ENCODE assay signal across 18 mouse cellular contexts in the genomic region with DNA sequence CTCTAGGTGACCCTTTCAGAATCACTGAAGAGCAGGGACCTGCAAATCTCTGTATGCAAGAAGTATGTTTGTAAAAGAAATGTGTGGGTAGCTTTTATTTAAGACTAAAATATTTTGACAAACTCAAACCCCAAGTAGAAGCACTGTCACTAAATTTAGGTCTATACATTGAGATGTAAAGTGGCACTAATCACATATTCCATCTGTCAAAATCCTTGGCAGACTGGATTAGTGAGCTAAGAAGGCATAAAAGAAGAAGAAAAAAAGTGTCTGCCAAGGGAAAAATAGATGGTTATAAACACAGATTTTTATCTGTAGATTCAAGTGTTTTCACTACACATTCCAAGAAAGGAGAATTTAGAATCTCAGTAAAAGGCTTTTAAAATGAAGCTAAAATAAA.
DNase-seq lines count a peak whose midpoint lies in the region; ATAC-seq and TF ChIP-seq lines count a peak whose summit lies in the region.
"Had no signal": no experiment of that assay in that cellular context is flagged by ENCODE, and none has a peak within 500 bp of the region (broad histone marks: within the 10 kb centered on the region; RNA-seq: fewer than 3 reads in every experiment).

No protein-coding gene starts in this region.

- no peak overlapping the region for H3K4me3 ChIP-seq in forebrain, embryonic 16.5 days (replicated peaks; ENCODE audit: low read length)
- no peak overlapping the region for H3K4me3 ChIP-seq in forebrain, embryonic 11.5 days (ENCODE audit: low read depth, low read length)
- no peak overlapping the region for H3K4me3 ChIP-seq in liver, embryonic 12.5 days
- H3K4me3 ChIP-seq: embryonic facial prominence, embryonic 10.5 days; embryonic facial prominence, embryonic 12.5 days; forebrain, embryonic 15.5 days had no signal

- no peak overlapping the region for H3K9ac ChIP-seq in forebrain, embryonic 16.5 days (replicated peaks; ENCODE audit: low read depth, low read length)
- H3K9ac ChIP-seq in forebrain, embryonic 11.5 days (ENCODE audit: low read length): no peak overlapping the region
- H3K9ac ChIP-seq in liver, embryonic 12.5 days: no peak overlapping the region
- H3K9ac ChIP-seq: embryonic facial prominence, embryonic 12.5 days; forebrain, embryonic 15.5 days had no signal

- DNase-seq in forebrain, embryonic 11.5 days (ENCODE audit: low spot score): no peak
- DNase-seq in frontal cortex, postnatal 36 days (ENCODE audit: low spot score in 2 of 2): no peak
- peak; percentile 76 for DNase-seq in brain, embryonic 14.5 days (ENCODE audit: low read depth)
- DNase-seq in left cerebral cortex, adult 18-20 months (ENCODE audit: low spot score in 2 of 2): no peak
- DNase-seq: adrenal gland, adult 2 months; adrenal gland, postnatal 10 days; adrenal gland, postnatal 25 days; cerebellum, adult 11-12 months; cerebellum, adult 2 months; cerebellum, adult 9-10 months; cerebellum, postnatal 10 days; cerebellum, postnatal 25 days had no signal

- no peaks in the 10 kb centered on the region for H3K4me1 ChIP-seq in forebrain, embryonic 16.5 days (replicated peaks; ENCODE audit: control insufficient read depth, insufficient read depth, low read length)
- H3K4me1 ChIP-seq in forebrain, embryonic 11.5 days (replicated peaks; ENCODE audit: control insufficient read depth, insufficient read depth, low read length): no peaks in the 10 kb centered on the region
- no peaks in the 10 kb centered on the region for H3K4me1 ChIP-seq in liver, embryonic 12.5 days
- H3K4me1 ChIP-seq: embryonic facial prominence, embryonic 10.5 days; embryonic facial prominence, embryonic 12.5 days had no signal

- H3K4me2 ChIP-seq in forebrain, embryonic 16.5 days (ENCODE audit: low read length): no peak overlapping the region
- no peak overlapping the region for H3K4me2 ChIP-seq in forebrain, embryonic 11.5 days (ENCODE audit: low read depth, low read length, severe bottlenecking)
- no peak overlapping the region for H3K4me2 ChIP-seq in liver, embryonic 12.5 days
- H3K4me2 ChIP-seq: embryonic facial prominence, embryonic 12.5 days; forebrain, embryonic 15.5 days had no signal

- no peak for TF ChIP-seq CTCF in brain, embryonic 14.5 days (IDR thresholded peaks at IDR 0.05; ENCODE audit: borderline replicate concordance, extremely low read depth, insufficient read depth, insufficient read length)

- no peak overlapping the region for H3K27ac ChIP-seq in forebrain, embryonic 16.5 days (ENCODE audit: low read length)
- H3K27ac ChIP-seq in forebrain, embryonic 11.5 days (ENCODE audit: low read depth, low read length): no peak overlapping the region
- no peak overlapping the region for H3K27ac ChIP-seq in liver, embryonic 12.5 days
- H3K27ac ChIP-seq: embryonic facial prominence, embryonic 10.5 days; embryonic facial prominence, embryonic 12.5 days; forebrain, embryonic 15.5 days had no signal

- H3K36me3 ChIP-seq in forebrain, embryonic 16.5 days (ENCODE audit: control insufficient read depth, insufficient read depth): no peaks in the 10 kb centered on the region
- no peaks in the 10 kb centered on the region for H3K36me3 ChIP-seq in forebrain, embryonic 11.5 days (ENCODE audit: control insufficient read depth, insufficient read depth, low read length)
- no peaks in the 10 kb centered on the region for H3K36me3 ChIP-seq in liver, embryonic 12.5 days
- H3K36me3 ChIP-seq: embryonic facial prominence, embryonic 10.5 days; embryonic facial prominence, embryonic 12.5 days; forebrain, embryonic 15.5 days had no signal

- no peaks in the 10 kb centered on the region for H3K27me3 ChIP-seq in forebrain, embryonic 16.5 days (replicated peaks; ENCODE audit: control insufficient read depth, insufficient read depth, low read length)
- no peaks in the 10 kb centered on the region for H3K27me3 ChIP-seq in forebrain, embryonic 11.5 days (ENCODE audit: control insufficient read depth, insufficient read depth, low read length)
- H3K27me3 ChIP-seq in liver, embryonic 12.5 days (replicated peaks): no peaks in the 10 kb centered on the region
- H3K27me3 ChIP-seq: embryonic facial prominence, embryonic 12.5 days; forebrain, embryonic 15.5 days had no signal

- ATAC-seq in forebrain, embryonic 16.5 days: 0 out of 2 replicates have a peak, but pooled peaks have one; percentile 54
- ATAC-seq in forebrain, embryonic 11.5 days (replicated peaks; ENCODE audit: low FRiP score): no peak
- peak; percentile 80 for ATAC-seq in frontal cortex, adult (ENCODE audit: low TSS enrichment)
- no peak for ATAC-seq in liver, embryonic 12.5 days
- ATAC-seq: forebrain, embryonic 15.5 days had no signal

- no peak for TF ChIP-seq POLR2A in brain, embryonic 14.5 days (IDR thresholded peaks at IDR 0.05; ENCODE audit: borderline replicate concordance, extremely low read depth, insufficient read depth, insufficient read length, poor library complexity, severe bottlenecking)

- H3K9me3 ChIP-seq in forebrain, embryonic 16.5 days (ENCODE audit: control insufficient read depth, low read length): no peaks in the 10 kb centered on the region
- no peaks in the 10 kb centered on the region for H3K9me3 ChIP-seq in forebrain, embryonic 11.5 days (ENCODE audit: control insufficient read depth, low read length)
- H3K9me3 ChIP-seq in liver, embryonic 12.5 days (replicated peaks): no peaks in the 10 kb centered on the region
- H3K9me3 ChIP-seq: embryonic facial prominence, embryonic 10.5 days; embryonic facial prominence, embryonic 12.5 days; forebrain, embryonic 15.5 days had no signal

Comparison
In these comparisons a context has a peak if more than half of its experiments do, and no peak if none do; other contexts are left out.
1. ATAC-seq: peak in forebrain, embryonic 16.5 days (single experiment) and frontal cortex, adult (single experiment); none in forebrain, embryonic 11.5 days (single experiment) and liver, embryonic 12.5 days (single experiment).